Mouse (Mus musculus) inflammation-experienced regulatory T-cells, adult 6 months (primary cell): Measurements from ENCODE around the gene Anxa3. TPM values are rescaled to one million over a fixed set of nuclear protein-coding genes. Genes with fewer than 3 reads are reported as not detected.

Source experiments
- ATAC-seq: one replicate; pipeline ENCODE4 v1.8.0; 2017
- polyA plus RNA-seq, 3 experiments: library from polyadenylated mRNA; unstranded; fragments of 100-300 nt; shearing (Covaris generic); gene quantifications; one replicate each; pipeline ENCODE4 v1.2.1; 2017

Gene Anxa3
- polyA plus RNA-seq, result 1 to 10 TPM in 2 of 3 experiments, under 1 TPM in 1; 0.98 to 1.3 (median 1.2) TPM

- ATAC-seq, result no peak
These were observed at the start of gene Anxa3 for GRCm38 (mm10) chr5:96792936-96793718. Anxa3 (plus strand) TSS chr5:96793339.

GRCm38 (mm10) chr5:96747195-96747984, 45.7 kb upstream of the Anxa3 start:
- ATAC-seq, result no peak

- ATAC-seq, result no peak
These were observed 35.5 kb upstream of the Anxa3 start for GRCm38 (mm10) chr5:96757615-96758014.

GRCm38 (mm10) chr5:96762021-96762420, 31.1 kb upstream of the Anxa3 start:
- ATAC-seq, result no peak

GRCm38 (mm10) chr5:96768846-96769471, 24.2 kb upstream of the Anxa3 start:
- no peak for ATAC-seq

GRCm38 (mm10) chr5:96783506-96784288, 9.4 kb upstream of the Anxa3 start:
- no peak for ATAC-seq

- no peak for ATAC-seq
These were observed 8.0 kb upstream of the Anxa3 start for GRCm38 (mm10) chr5:96785096-96785495.

GRCm38 (mm10) chr5:96792422-96792821, 717 bp upstream of the Anxa3 start:
- ATAC-seq, result no peak

GRCm38 (mm10) chr5:96793953-96794635, 955 bp downstream of the Anxa3 start:
- ATAC-seq, result peak; percentile 35

GRCm38 (mm10) chr5:96795752-96796151, 2.6 kb downstream of the Anxa3 start:
- no peak for ATAC-seq

GRCm38 (mm10) chr5:96797465-96797864, 4.3 kb downstream of the Anxa3 start:
- no peak for ATAC-seq

- ATAC-seq, result no peak
These were observed 6.0 kb downstream of the Anxa3 start for GRCm38 (mm10) chr5:96799165-96799564.

GRCm38 (mm10) chr5:96799969-96800368, 6.8 kb downstream of the Anxa3 start:
- no peak for ATAC-seq

GRCm38 (mm10) chr5:96802185-96802584, 9.0 kb downstream of the Anxa3 start:
- no peak for ATAC-seq

- no peak for ATAC-seq
These were observed 10.0 kb downstream of the Anxa3 start for GRCm38 (mm10) chr5:96803091-96803490.

- ATAC-seq, result no peak
These were observed 11.2 kb downstream of the Anxa3 start for GRCm38 (mm10) chr5:96804304-96804703.

GRCm38 (mm10) chr5:96804813-96805212, 11.7 kb downstream of the Anxa3 start:
- ATAC-seq, result no peak

GRCm38 (mm10) chr5:96810620-96811019, 17.5 kb downstream of the Anxa3 start:
- ATAC-seq, result no peak

- peak; percentile 80 for ATAC-seq
These were observed 31.7 kb downstream of the Anxa3 start for GRCm38 (mm10) chr5:96824769-96825327.

- no peak for ATAC-seq
These were observed 34.0 kb downstream of the Anxa3 start for GRCm38 (mm10) chr5:96827176-96827575.

GRCm38 (mm10) chr5:96834338-96834737, 41.2 kb downstream of the Anxa3 start:
- ATAC-seq, result no peak
